Mouse (Mus musculus): Measurements from ENCODE around the gene Rac3.

DNA sequence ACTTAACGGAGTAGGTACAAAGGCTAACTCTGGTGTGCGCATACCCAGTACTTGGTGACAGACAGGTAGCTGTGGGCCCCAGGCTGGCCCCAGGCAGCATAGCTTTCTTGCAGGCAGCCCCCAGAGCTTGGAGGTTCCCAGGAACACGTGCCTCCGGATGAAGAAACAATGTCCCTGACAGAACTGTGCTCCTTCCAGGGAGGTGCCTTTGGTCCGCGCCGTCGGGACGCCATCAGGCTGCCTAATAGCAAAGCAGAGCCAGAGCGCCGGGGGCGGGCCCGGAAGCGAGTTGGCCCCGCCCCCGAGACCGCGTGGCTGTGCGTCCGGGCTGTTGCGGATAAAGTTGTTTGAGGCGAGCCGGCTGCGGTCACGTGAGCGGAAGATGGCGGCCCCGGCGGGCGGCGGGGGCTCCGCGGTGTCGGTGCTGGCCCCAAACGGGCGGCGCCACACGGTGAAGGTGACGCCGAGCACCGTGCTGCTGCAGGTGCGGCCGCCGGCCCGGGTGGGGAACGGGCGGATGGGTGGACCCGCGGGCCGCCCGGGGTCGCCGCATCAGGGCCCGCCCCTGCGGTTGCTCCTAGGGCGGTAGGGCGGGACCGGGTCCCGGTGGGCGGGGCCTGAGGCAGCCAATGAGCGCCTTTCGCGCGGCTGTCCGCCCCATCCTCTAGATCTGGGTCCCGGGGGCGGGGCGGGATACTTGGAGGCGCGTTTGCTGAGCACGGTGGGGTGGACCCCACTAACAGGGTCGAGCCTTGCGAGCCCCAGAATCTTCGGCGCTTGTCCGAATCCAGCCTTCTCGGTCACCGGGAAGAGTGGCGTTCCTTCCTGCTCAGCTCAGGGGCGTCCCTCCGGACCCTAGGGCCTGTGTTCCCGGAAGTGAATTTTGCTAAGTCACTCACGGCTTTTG, 48.3 kb upstream of the Rac3 start, which contains the start of gene Aspscr1:
- TF ChIP-seq POLR2A (IDR thresholded peaks at IDR 0.05; ENCODE audit: low read depth, low read length) (peak; percentile 77), CTCF (IDR thresholded peaks at IDR 0.05; ENCODE audit: borderline replicate concordance, insufficient read depth, low read length) (no peak)
